Mouse (Mus musculus): Measurements from ENCODE around the gene Prrt3.

DNA sequence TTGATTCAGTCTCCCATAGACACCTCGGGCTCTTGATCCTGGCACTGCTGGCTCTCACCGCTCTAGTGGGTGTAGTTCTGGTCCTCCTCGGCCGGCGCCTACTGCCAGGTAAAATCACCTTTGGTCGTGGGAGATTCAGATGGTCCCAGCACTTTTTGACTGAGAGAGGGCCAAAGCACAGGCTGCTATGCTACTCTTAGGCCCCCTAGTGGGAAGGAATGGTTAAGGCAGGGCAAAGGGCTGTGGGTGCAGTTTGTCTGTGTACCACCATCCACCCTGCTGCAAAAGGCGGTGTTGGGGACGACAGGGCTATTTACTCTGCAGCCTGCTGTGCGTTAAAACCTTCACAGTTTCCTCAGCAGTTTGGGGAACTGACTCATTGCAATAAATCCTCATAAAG, 32.7 kb downstream of the Prrt3 start:
- no peak for TF ChIP-seq POLR2A (IDR thresholded peaks at IDR 0.05; ENCODE audit: low read depth, low read length)
- TF ChIP-seq CTCF (conservative IDR thresholded peaks at IDR 0.05; ENCODE audit: insufficient read depth, insufficient read length, low read depth, low read length), result peak; percentile 91
